Mouse (Mus musculus) ovary, postnatal 14 days (tissue): ENCODE measurements at regions not wholly inside any gene's neighbourhood (a gene's known extent, or its start where the extent isn't known, plus 50 kb on each side); places are given as distances from the start of the nearest gene placed in this dataset.
"Not testable (repeated sequence)": the region's sequence is repeated elsewhere in the genome, so short reads cannot be mapped to it uniquely, and the experiment has no call there.

Experiments
- DNase-seq: peaks from one replicate; pipeline ENCODE4 v3.0.0; 2022; ENCODE audit warnings: low spot score

GRCm38 (mm10) chr13:103620958-103621357, 153.4 kb downstream of the Srek1 start:
- not testable (repeated sequence) for DNase-seq

- DNase-seq = no peak
Measured at GRCm38 (mm10) chr13:103613333-103613725, 161.1 kb downstream of the Srek1 start.

DNA sequence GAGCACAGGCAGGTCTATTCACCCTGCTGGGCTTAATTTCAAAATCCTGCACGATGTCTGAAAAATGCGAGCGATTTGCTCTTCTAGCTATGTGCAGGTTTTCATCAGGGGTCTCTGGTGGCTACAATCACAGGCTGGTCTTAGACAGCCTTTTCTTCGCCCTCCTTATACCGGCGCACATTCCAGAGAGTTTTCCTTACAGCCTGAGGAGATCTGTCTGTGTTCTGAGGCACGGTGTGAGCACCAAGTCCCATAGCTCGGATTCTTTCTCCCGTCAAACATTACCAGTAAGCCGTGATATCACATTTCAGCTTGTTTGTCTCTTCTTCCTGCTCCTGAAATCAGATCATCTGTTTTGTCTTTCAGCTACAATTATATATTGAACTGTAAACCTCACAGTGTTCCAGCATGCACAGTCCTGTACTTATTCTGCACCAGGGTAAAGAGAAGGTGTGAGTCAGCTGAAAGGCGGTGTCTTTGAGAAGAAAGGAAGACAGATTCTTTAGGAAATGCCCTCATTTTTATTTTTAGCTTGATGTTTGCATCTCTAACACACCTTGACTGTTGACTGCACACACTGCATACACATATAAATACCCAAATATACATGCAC, 161.6 kb downstream of the Srek1 start:
- DNase-seq = no peak

DNA sequence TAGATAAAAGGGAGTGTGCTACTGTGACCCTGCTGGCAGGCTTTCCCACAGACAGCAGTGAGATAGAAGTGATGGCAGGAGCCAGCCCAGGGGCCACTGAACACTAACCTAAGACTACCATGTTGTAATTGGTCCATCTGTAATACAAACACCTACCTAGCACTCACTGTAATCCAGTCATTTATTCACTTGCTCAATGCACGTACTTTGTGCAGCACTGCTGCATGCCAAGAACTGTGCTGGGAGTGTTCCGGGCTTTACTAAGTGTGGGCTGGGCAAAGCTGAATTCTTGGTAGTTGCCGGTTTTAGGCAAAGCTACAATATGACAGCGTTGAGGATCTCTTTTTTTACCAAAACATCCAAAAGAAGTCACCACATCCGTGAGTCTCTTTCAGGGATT, 172.1 kb downstream of the Srek1 start:
- no peak for DNase-seq

DNA sequence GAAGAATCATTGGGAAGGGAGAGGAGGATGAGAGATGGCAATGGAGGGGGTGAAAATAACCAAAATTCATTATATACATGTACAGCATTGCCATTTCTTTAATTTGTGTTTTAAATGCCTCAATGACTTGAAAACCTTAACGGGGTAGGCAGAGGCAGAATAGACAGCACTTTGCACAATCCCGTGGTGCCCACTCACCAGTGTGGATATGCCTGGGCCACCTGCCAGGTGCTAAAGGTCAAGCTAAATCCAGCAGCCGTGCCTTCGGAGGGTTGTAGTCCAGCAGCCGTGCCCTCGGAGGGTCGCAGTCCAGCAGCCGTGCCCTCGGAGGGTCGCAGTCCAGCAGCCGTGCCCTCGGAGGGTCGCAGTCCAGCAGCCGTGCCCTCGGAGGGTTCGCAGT, 182.0 kb downstream of the Srek1 start:
- DNase-seq = no peak

DNA sequence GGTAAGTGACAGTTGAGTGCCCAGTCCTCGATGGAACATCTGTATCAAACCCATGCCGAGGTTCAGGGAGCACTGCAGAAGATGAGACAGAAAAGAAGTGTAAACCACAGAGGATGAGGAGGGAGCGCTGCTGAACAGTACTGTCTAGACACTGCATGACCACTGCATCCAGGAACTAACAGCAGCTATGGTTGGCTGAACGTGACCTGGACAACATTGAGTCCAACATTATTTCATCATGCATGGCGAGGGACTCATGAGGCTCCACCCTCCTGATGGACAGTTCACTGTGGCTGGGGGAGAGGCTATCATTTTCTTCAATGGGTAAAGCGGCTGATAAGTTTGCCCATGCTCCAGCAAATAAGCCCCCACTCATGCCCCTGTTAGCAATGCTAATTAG, 182.5 kb downstream of the Srek1 start:
- DNase-seq = no peak

DNA sequence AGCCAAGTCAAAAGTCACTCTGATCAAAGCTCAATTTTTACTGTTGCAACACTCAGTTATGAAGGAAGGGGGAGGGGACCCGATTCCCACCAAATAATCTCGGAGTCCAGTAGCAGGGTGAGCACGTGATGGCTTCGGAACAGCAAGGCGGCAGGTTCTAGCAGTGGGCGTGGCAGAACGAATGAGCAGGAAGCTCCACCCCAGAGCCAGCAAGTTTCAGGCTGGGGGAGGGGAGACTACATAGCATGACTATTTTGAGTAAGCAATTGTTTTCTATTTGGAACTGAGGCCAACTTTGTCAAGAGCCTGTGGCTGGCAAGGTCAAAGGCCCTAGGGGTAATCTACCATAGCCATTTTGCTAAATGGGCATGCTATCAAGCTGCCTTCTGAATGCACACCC, 183.0 kb downstream of the Srek1 start:
- DNase-seq = not testable (repeated sequence)

DNA sequence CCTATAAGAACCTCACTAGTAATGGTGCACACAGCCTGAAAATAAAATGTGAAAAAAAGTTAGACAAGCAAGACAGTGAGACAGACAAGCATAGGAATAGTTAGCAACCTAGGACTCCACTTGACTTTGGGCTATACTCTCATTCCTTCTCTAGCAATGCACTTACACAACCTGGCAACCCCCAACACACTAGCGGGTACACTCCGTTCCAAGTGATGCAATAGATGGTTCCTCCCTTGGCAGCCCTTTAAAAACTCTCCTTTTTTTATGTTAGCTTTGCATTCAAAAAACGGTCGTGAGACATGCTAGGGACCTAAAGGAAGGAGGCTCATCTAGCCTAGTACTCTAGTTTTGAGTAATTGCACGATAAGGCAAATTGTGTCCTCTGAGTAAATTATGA, 184.8 kb downstream of the Srek1 start:
- no peak for DNase-seq

GRCm38 (mm10) chr13:103576856-103577255, 197.6 kb downstream of the Srek1 start:
- no peak for DNase-seq

DNA sequence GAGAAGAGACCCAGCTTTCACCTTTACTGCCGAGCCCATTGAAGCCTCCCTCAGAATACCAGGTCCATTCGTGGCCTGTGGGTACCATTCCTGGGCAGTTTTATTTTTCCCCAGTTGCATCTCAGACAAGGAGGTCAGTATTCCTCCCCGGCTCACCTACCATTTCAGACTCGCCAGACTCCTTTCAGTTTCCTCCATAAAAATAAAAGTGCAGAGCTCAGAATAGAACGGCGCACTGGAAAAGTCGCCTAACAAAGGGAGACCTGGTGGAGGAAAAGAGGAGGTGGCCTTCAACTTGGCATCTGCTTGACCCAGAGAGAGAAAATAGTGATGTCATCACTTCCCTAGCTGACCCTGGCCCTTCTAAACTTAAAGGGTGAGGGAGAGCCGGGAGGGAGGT, 209.7 kb downstream of the Srek1 start:
- DNase-seq = no peak

- no peak for DNase-seq
Measured at GRCm38 (mm10) chr13:103561795-103562705, 212.4 kb downstream of the Srek1 start.

DNA sequence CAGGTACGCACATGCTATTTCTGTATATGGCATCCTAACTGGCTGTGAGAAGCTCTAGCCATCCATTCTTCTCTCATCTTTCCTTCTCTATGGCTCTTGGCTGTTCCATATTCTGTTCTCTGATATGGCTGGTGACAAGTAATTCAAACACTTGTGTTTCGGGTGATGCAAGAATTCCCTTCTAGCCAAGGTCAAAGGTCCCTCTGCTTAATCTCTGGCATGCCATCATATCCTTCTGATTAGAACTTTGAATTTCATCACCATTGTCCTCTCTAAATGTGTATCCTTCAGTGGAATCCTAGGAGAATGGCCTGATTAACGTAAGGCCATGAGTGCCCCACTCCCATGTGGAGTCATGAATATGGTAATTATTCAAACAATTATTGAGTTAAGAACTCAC, 215.5 kb downstream of the Srek1 start:
- DNase-seq = no peak

DNA sequence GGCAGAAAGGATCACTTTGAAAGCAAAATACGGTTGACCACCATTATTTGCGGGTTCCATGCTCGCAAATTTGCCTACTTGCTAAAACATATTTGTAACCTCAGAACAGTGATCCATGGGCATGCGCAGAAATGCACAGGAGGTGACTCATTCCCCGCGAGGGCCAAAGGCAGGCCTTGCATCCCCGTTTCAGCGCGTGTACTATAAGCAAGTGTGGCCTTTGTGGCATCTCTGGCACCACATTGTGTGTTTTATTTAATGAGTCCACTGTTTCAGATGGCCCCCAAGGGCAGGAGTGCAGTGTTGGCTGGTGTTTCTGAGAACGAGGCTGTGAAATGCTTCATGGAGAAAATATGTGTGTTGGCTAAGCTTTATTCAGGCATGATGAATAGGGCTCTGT, 205.3 kb upstream of the Mast4 start:
- no peak for DNase-seq

GRCm38 (mm10) chr13:103513825-103514224, 179.5 kb upstream of the Mast4 start:
- DNase-seq = no peak

DNA sequence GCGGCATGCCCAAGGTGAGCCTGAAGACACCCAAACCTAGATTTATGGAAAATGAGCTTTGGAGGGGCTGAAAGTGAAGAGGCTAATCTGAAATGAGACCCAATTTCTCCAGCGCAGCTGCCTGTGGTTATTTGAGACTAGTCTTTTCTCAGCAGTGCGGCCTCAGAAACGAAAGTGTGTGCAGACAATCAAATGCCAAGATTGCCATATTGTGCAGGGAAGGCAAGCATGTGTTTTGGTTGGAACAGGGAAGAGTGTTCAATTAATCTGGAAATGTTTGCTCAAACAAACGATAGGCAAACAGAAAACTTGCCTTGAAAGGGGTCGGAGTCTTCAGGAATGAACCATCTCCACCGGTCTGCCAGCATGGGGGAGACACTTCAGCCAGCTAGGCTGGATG, 178.2 kb upstream of the Mast4 start:
- no peak for DNase-seq

GRCm38 (mm10) chr13:103504987-103505386, 170.7 kb upstream of the Mast4 start:
- no peak for DNase-seq

- no peak for DNase-seq
Measured at GRCm38 (mm10) chr13:103499376-103499775, 165.1 kb upstream of the Mast4 start.

DNA sequence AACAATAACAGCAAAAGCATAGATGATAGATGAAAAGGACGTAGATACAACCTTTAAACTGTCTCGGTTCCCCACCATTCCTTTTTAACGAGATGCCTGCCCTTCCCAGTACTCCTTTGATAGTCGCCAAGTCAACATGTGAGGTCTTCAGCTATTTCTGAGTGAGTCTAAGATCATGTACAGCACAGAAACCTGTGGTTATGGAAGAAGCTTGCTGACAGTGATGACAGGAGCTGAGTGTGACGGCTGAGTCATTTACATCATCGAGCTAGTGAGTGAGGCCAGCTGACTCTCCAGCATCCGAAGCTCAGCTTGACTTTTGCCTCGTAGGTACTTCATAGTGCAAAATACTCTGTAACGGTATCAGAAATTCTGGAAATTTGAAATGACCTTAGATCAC, 160.1 kb upstream of the Mast4 start:
- DNase-seq = no peak

- DNase-seq = no peak
Measured at GRCm38 (mm10) chr13:103493567-103493966, 159.3 kb upstream of the Mast4 start.

GRCm38 (mm10) chr13:103490049-103490448, 155.8 kb upstream of the Mast4 start:
- DNase-seq = no peak

DNA sequence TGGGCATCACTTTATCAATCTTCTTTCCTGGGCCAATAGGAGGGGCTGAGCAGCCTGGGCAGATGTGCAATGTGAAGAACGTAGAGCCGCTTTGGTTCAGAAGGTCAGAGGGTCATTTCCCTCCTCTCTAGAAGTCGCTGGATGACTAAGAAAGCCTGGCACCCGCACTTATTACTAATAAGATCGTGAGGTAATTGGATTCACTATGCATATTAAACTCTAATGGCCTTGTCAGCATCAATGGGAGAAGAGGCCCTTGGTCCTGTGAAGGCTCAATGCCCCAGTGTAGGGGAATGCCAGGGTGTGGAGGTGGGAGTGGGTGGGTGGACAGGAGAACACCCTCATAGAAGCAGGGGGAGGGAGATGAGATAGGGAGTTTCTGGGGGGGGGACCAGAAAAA, 149.8 kb upstream of the Mast4 start:
- DNase-seq = no peak

DNA sequence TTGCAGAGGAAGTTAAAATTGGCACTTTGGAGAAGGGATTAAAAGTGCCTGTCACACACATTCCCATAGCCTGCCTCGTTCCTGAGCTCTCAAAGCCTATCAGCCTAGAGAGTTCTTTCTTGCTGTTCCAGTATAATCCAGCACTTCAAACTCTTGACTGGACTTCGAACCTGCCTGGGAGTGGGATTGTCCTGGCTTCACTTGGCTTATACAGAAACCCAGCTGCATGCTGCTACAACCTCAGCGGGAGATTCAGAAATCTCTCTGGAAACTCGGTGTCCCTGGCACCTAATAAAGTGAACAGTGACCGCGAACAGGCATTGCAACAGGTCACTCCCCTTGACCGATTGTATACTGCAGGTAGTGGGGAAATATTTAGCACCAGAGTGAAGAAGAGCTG, 149.1 kb upstream of the Mast4 start:
- DNase-seq = no peak

GRCm38 (mm10) chr13:103476328-103476727, 142.0 kb upstream of the Mast4 start:
- no peak for DNase-seq

DNA sequence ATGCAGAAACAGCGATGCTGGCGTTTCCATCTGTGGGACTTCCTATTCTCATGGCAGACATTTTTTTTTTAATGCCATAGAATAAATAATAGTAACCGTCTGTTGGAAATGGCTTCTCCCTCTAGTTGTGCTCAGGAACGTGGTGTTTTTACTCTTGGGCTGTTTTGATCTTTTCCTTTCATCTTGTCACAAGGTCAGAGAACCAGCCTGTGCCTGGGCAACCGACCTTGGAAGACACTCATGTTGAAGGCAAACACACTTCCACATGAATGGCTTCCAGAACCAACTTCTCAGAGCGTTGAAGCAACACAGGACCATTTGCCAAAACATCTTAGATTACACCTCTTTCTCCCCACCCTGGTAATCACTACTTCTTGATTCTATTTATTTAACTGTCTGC, 137.9 kb upstream of the Mast4 start:
- DNase-seq = no peak
